Mouse (Mus musculus): Measurements from ENCODE around the gene Snapin.

Snapin gene

GRCm38 (mm10) chr3:90503444-90503843, 12.6 kb upstream of the Snapin start:
- no peak for DNase-seq

GRCm38 (mm10) chr3:90497597-90497996, 6.8 kb upstream of the Snapin start:
- DNase-seq, result no peak

GRCm38 (mm10) chr3:90495850-90496525, 5.2 kb upstream of the Snapin start:
- DNase-seq, result no peak

GRCm38 (mm10) chr3:90493831-90494540, 3.2 kb upstream of the Snapin start:
- DNase-seq, result no peak

- DNase-seq, result peak; percentile 68
These were observed 517 bp upstream of the Snapin start for GRCm38 (mm10) chr3:90491350-90491749.

GRCm38 (mm10) chr3:90488576-90488975, 2.3 kb downstream of the Snapin start:
- DNase-seq, result no peak

- DNase-seq, result no peak
These were observed 3.8 kb downstream of the Snapin start for GRCm38 (mm10) chr3:90486998-90487397.

GRCm38 (mm10) chr3:90475831-90476611, 14.8 kb downstream of the Snapin start, which contains the start of gene Ilf2:
Gene Ilf2, plus strand, starts transcription at chr3:90476126.
- DNase-seq, result peak; percentile 98

- peak; percentile 65 for DNase-seq
These were observed 15.5 kb downstream of the Snapin start for GRCm38 (mm10) chr3:90475151-90475830.

- DNase-seq, result no peak
These were observed 18.6 kb downstream of the Snapin start for GRCm38 (mm10) chr3:90472213-90472612.

GRCm38 (mm10) chr3:90467618-90468300, 23.1 kb downstream of the Snapin start:
- no peak for DNase-seq

GRCm38 (mm10) chr3:90466311-90466766, 24.5 kb downstream of the Snapin start:
- peak; percentile 74 for DNase-seq

GRCm38 (mm10) chr3:90465686-90466310, 25.0 kb downstream of the Snapin start, which contains the start of gene Npr1:
Gene Npr1, minus strand, starts transcription at chr3:90465866.
- no peak for DNase-seq

GRCm38 (mm10) chr3:90465081-90465685, 25.6 kb downstream of the Snapin start:
- no peak for DNase-seq

GRCm38 (mm10) chr3:90464552-90465080, 26.2 kb downstream of the Snapin start:
- DNase-seq, result no peak

GRCm38 (mm10) chr3:90462579-90462978, 28.3 kb downstream of the Snapin start:
- no peak for DNase-seq

- DNase-seq, result no peak
These were observed 28.9 kb downstream of the Snapin start for GRCm38 (mm10) chr3:90461935-90462334.

- DNase-seq, result no peak
These were observed 30.5 kb downstream of the Snapin start for GRCm38 (mm10) chr3:90460315-90460714.

- DNase-seq, result no peak
These were observed 31.1 kb downstream of the Snapin start for GRCm38 (mm10) chr3:90459727-90460126.

GRCm38 (mm10) chr3:90454931-90455330, 35.9 kb downstream of the Snapin start:
- no peak for DNase-seq
